Mouse (Mus musculus) liver, embryonic 12.5 days (tissue): Measurements from ENCODE around the gene Ugp2. TPM values are rescaled to one million over a fixed set of nuclear protein-coding genes. Genes with fewer than 3 reads are reported as not detected.
A peak's percentile ranks its signal among the peaks of the same experiment; 100 is the strongest.
"Not testable (repeated sequence)": the region's sequence is repeated elsewhere in the genome, so short reads cannot be mapped to it uniquely, and the experiment has no call there.

Experiments
- ATAC-seq: fragments of 200-750 bp; cut with Nextera tagmentation; 2 replicates; pipeline ENCODE4 v1.8.0; 2017; ENCODE audit warnings: moderate number of reproducible peaks, mild to moderate bottlenecking, moderate library complexity
- H3K27ac ChIP-seq: fragments of 300-500 bp; sonication (generic); 2 replicates; pipeline ENCODE4 v1.5.1; 2016; ENCODE audit warnings: mild to moderate bottlenecking
- H3K27me3 ChIP-seq: fragments of 300-500 bp; sonication (generic); replicated peaks from 2 replicates; pipeline ENCODE4 v1.6.1; 2016; ENCODE audit warnings: mild to moderate bottlenecking, moderate library complexity
- H3K36me3 ChIP-seq: fragments of 300-500 bp; sonication (generic); 2 replicates; pipeline ENCODE4 v1.6.1; 2016; ENCODE audit warnings: mild to moderate bottlenecking, moderate library complexity
- H3K4me1 ChIP-seq: fragments of 300-500 bp; sonication (generic); 2 replicates; pipeline ENCODE4 v1.6.1; 2016
- H3K4me2 ChIP-seq: fragments of 300-500 bp; sonication (generic); 2 replicates; pipeline ENCODE4 v1.6.1; 2016; ENCODE audit warnings: mild to moderate bottlenecking, moderate library complexity
- H3K4me3 ChIP-seq: fragments of 300-500 bp; sonication (generic); 2 replicates; pipeline ENCODE4 v1.5.1; 2016; ENCODE audit warnings: mild to moderate bottlenecking, moderate library complexity
- H3K9ac ChIP-seq: fragments of 300-500 bp; sonication (generic); 2 replicates; pipeline ENCODE4 v1.6.1; 2016; ENCODE audit warnings: mild to moderate bottlenecking, moderate library complexity
- H3K9me3 ChIP-seq: fragments of 300-500 bp; sonication (generic); replicated peaks from 2 replicates; pipeline ENCODE4 v1.6.1; 2016; ENCODE audit warnings: mild to moderate bottlenecking, moderate library complexity
- WGBS: fragments of 180-500 bp; shearing (Covaris S2); methylation state at CpG from one replicate; pipeline ENCODE4 v1.1.7; 2016; ENCODE audit not compliant: insufficient replicate concordance; 5-methylcytosine and 5-hydroxymethylcytosine counted together
- polyA plus RNA-seq: library from polyadenylated mRNA; unstranded; fragments of >200 nt; fragmentation: Nextera tagmentation; extraction: Ambion mirVana; gene quantifications from 2 replicates; pipeline ENCODE4 v1.2.1, GENCODE M21; 2016

Gene Ugp2
- polyA plus RNA-seq, 1 experiment from 2014 or later: 37.9 TPM

GRCm38 (mm10) chr11:21327486-21327885 lies 43.5 kb downstream of the Ugp2 start:
- no peak overlapping the region for H3K27ac ChIP-seq
- H3K4me3 ChIP-seq: no peak overlapping the region
- ATAC-seq: no peak
- H3K27me3 ChIP-seq: no peaks in the 10 kb centered on the region
- no peaks in the 10 kb centered on the region for H3K9me3 ChIP-seq
- WGBS: 79% methylated on average over 5 of the region's 5 CpGs
- H3K9ac ChIP-seq: no peak overlapping the region
- H3K4me1 ChIP-seq: no peaks in the 10 kb centered on the region
- H3K36me3 ChIP-seq: peaks cover 63% of the 10 kb centered on the region
- no peak overlapping the region for H3K4me2 ChIP-seq

GRCm38 (mm10) chr11:21326770-21327169 lies 44.2 kb downstream of the Ugp2 start:
- peaks cover 62% of the 10 kb centered on the region for H3K36me3 ChIP-seq
- 54% methylated on average over 2 of the region's 2 CpGs for WGBS

GRCm38 (mm10) chr11:21325781-21326180 lies 45.2 kb downstream of the Ugp2 start:
- H3K9ac ChIP-seq: no peak overlapping the region
- H3K9me3 ChIP-seq: no peaks in the 10 kb centered on the region
- no peak for ATAC-seq
- H3K4me2 ChIP-seq: no peak overlapping the region
- H3K4me1 ChIP-seq: peaks cover 4% of the 10 kb centered on the region; the same call in 1 of the 2 replicates
- no peak overlapping the region for H3K4me3 ChIP-seq
- no peak overlapping the region for H3K27ac ChIP-seq
- peaks cover 65% of the 10 kb centered on the region for H3K36me3 ChIP-seq
- 84% methylated on average over 5 of the region's 5 CpGs for WGBS
- H3K27me3 ChIP-seq: no peaks in the 10 kb centered on the region

More at GRCm38 (mm10) chr11:21326770-21327169, 44.2 kb downstream of the Ugp2 start:
- H3K27me3 ChIP-seq: no peaks in the 10 kb centered on the region
- no peak overlapping the region for H3K9ac ChIP-seq
- H3K4me3 ChIP-seq: no peak overlapping the region
- H3K27ac ChIP-seq: no peak overlapping the region
- H3K4me1 ChIP-seq: no peaks in the 10 kb centered on the region
- no peak for ATAC-seq
- H3K4me2 ChIP-seq: no peak overlapping the region
- H3K9me3 ChIP-seq: no peaks in the 10 kb centered on the region

- no peak for ATAC-seq
- no peak overlapping the region for H3K9ac ChIP-seq
- WGBS: 80% methylated on average over 3 of the region's 3 CpGs
- H3K36me3 ChIP-seq: peaks cover 55% of the 10 kb centered on the region
- no peak overlapping the region for H3K4me2 ChIP-seq
- peaks cover 4% of the 10 kb centered on the region; the same call in 1 of the 2 replicates for H3K4me1 ChIP-seq
- H3K27ac ChIP-seq: no peak overlapping the region
- no peaks in the 10 kb centered on the region for H3K27me3 ChIP-seq
- H3K4me3 ChIP-seq: no peak overlapping the region
- no peaks in the 10 kb centered on the region for H3K9me3 ChIP-seq
Observed at GRCm38 (mm10) chr11:21322349-21322748, 48.7 kb downstream of the Ugp2 start.

- Histone ChIP-seq H3K4me1 (peaks cover 4% of the 10 kb centered on the region; the same call in 1 of the 2 replicates), H3K27ac (no peak overlapping the region), H3K36me3 (peaks cover 53% of the 10 kb centered on the region), H3K4me3 (no peak overlapping the region), H3K9me3 (no peaks in the 10 kb centered on the region), H3K9ac (no peak overlapping the region), H3K4me2 (no peak overlapping the region), H3K27me3 (no peaks in the 10 kb centered on the region)
- WGBS: 75% methylated on average over 3 of the region's 3 CpGs
- no peak for ATAC-seq
Observed at GRCm38 (mm10) chr11:21321577-21321976, 49.4 kb downstream of the Ugp2 start.

GRCm38 (mm10) chr11:21313922-21314657 lies 56.9 kb downstream of the Ugp2 start:
- no peaks in the 10 kb centered on the region for H3K9me3 ChIP-seq
- ATAC-seq: peak; percentile 89
- H3K4me2 ChIP-seq: 0 out of 2 replicates have a peak overlapping the region, but pooled peaks have one; percentile 8
- peak overlapping the region; percentile 38; the same call in 1 of the 2 replicates for H3K27ac ChIP-seq
- peaks cover 12% of the 10 kb centered on the region for H3K4me1 ChIP-seq
- H3K27me3 ChIP-seq: no peaks in the 10 kb centered on the region
- peaks cover 62% of the 10 kb centered on the region for H3K36me3 ChIP-seq
- 0 out of 2 replicates have a peak overlapping the region, but pooled peaks have one; percentile 17 for H3K9ac ChIP-seq
- H3K4me3 ChIP-seq: no peak overlapping the region
- 67% methylated on average over 9 of the region's 9 CpGs for WGBS

GRCm38 (mm10) chr11:21309516-21309915 lies 61.5 kb downstream of the Ugp2 start:
- 85% methylated on average over 6 of the region's 6 CpGs for WGBS
- Histone ChIP-seq H3K4me3 (no peak overlapping the region), H3K9ac (no peak overlapping the region), H3K4me1 (peaks cover 13% of the 10 kb centered on the region), H3K36me3 (peaks cover 63% of the 10 kb centered on the region), H3K9me3 (no peaks in the 10 kb centered on the region), H3K27ac (no peak overlapping the region), H3K4me2 (no peak overlapping the region), H3K27me3 (no peaks in the 10 kb centered on the region)
- no peak for ATAC-seq

GRCm38 (mm10) chr11:21308119-21308518 lies 62.9 kb downstream of the Ugp2 start:
- no peak overlapping the region for H3K9ac ChIP-seq
- no peaks in the 10 kb centered on the region for H3K27me3 ChIP-seq
- no peak overlapping the region for H3K4me3 ChIP-seq
- ATAC-seq: no peak
- 0 out of 2 replicates have a peak, but pooled peaks cover 3% of the 10 kb centered on the region for H3K4me1 ChIP-seq
- H3K27ac ChIP-seq: no peak overlapping the region
- H3K36me3 ChIP-seq: peaks cover 55% of the 10 kb centered on the region
- 75% methylated on average over 5 of the region's 5 CpGs for WGBS
- no peak overlapping the region for H3K4me2 ChIP-seq
- H3K9me3 ChIP-seq: no peaks in the 10 kb centered on the region

GRCm38 (mm10) chr11:21307078-21307668 lies 63.8 kb downstream of the Ugp2 start:
- 73% methylated on average over 5 of the region's 5 CpGs for WGBS
- ATAC-seq: no peak
- H3K4me1 ChIP-seq: 0 out of 2 replicates have a peak, but pooled peaks cover 3% of the 10 kb centered on the region

GRCm38 (mm10) chr11:21303619-21304018 lies 67.4 kb downstream of the Ugp2 start:
- no peaks in the 10 kb centered on the region for H3K27me3 ChIP-seq
- no peaks in the 10 kb centered on the region for H3K9me3 ChIP-seq
- no peak overlapping the region for H3K4me3 ChIP-seq
- H3K9ac ChIP-seq: no peak overlapping the region
- WGBS: 82% methylated on average over 3 of the region's 3 CpGs
- ATAC-seq: no peak
- 0 out of 2 replicates have a peak, but pooled peaks cover 3% of the 10 kb centered on the region for H3K4me1 ChIP-seq
- H3K4me2 ChIP-seq: no peak overlapping the region
- peaks cover 53% of the 10 kb centered on the region for H3K36me3 ChIP-seq
- H3K27ac ChIP-seq: no peak overlapping the region

More at GRCm38 (mm10) chr11:21307078-21307668, 63.8 kb downstream of the Ugp2 start:
- Histone ChIP-seq H3K27me3 (no peaks in the 10 kb centered on the region), H3K9me3 (no peaks in the 10 kb centered on the region), H3K4me2 (no peak overlapping the region), H3K9ac (no peak overlapping the region), H3K4me3 (no peak overlapping the region), H3K36me3 (peaks cover 50% of the 10 kb centered on the region), H3K27ac (no peak overlapping the region)

GRCm38 (mm10) chr11:21295486-21295885 lies 75.5 kb downstream of the Ugp2 start:
- Histone ChIP-seq H3K27me3 (no peaks in the 10 kb centered on the region), H3K4me1 (0 out of 2 replicates have a peak, but pooled peaks cover 8% of the 10 kb centered on the region), H3K4me3 (no peak overlapping the region), H3K9ac (no peak overlapping the region), H3K9me3 (no peaks in the 10 kb centered on the region), H3K36me3 (peaks cover 20% of the 10 kb centered on the region), H3K27ac (no peak overlapping the region), H3K4me2 (no peak overlapping the region)
- WGBS: 82% methylated on average over 5 of the region's 5 CpGs
- ATAC-seq: no peak

- 90% methylated on average over 2 of the region's 2 CpGs for WGBS
- not testable (repeated sequence) for H3K4me2 ChIP-seq, H3K4me1 ChIP-seq, H3K27me3 ChIP-seq, H3K9me3 ChIP-seq, H3K4me3 ChIP-seq, H3K27ac ChIP-seq, ATAC-seq, H3K9ac ChIP-seq
- peaks cover 14% of the 10 kb centered on the region for H3K36me3 ChIP-seq
Observed at GRCm38 (mm10) chr11:21288153-21288552, 82.8 kb downstream of the Ugp2 start.
